Mouse (Mus musculus) liver, adult (tissue): ENCODE measurements around the gene Cbarp.

Experiments
- GATA4 ChIP-seq: IDR thresholded peaks from 2 replicates; pipeline ENCODE4 v1.6.1; 2014; ENCODE audit warnings: mild to moderate bottlenecking, low read length; ENCODE audit not compliant: insufficient replicate concordance

The Cbarp gene

GRCm38 (mm10) chr10:80162716-80163299 lies 22.2 kb upstream of the Cbarp start:
- TF ChIP-seq GATA4: no peak

GRCm38 (mm10) chr10:80162243-80162608 lies 21.6 kb upstream of the Cbarp start:
- no peak for TF ChIP-seq GATA4

GRCm38 (mm10) chr10:80161522-80162242 lies 21.0 kb upstream of the Cbarp start:
- no peak for TF ChIP-seq GATA4

GRCm38 (mm10) chr10:80160455-80161371 lies 20.1 kb upstream of the Cbarp start:
- TF ChIP-seq GATA4: no peak

- TF ChIP-seq GATA4: peak; percentile 37; the same call in 1 of the 2 replicates
These were observed 19.2 kb upstream of the Cbarp start for GRCm38 (mm10) chr10:80159561-80160454.

GRCm38 (mm10) chr10:80159021-80159560 lies 18.5 kb upstream of the Cbarp start:
- no peak for TF ChIP-seq GATA4

- TF ChIP-seq GATA4: no peak
These were observed 17.8 kb upstream of the Cbarp start for GRCm38 (mm10) chr10:80158307-80158986.

GRCm38 (mm10) chr10:80157141-80157929 lies 16.7 kb upstream of the Cbarp start:
- TF ChIP-seq GATA4: no peak

GRCm38 (mm10) chr10:80156752-80157053 lies 16.1 kb upstream of the Cbarp start:
- no peak for TF ChIP-seq GATA4

GRCm38 (mm10) chr10:80156002-80156751 lies 15.5 kb upstream of the Cbarp start:
- TF ChIP-seq GATA4: no peak

GRCm38 (mm10) chr10:80155277-80155676 lies 14.6 kb upstream of the Cbarp start:
- TF ChIP-seq GATA4: no peak

GRCm38 (mm10) chr10:80154384-80154783 lies 13.7 kb upstream of the Cbarp start:
- TF ChIP-seq GATA4: no peak

- no peak for TF ChIP-seq GATA4
These were observed 13.1 kb upstream of the Cbarp start for GRCm38 (mm10) chr10:80153713-80154112.
